Mouse (Mus musculus) mammary gland, adult 2 months (tissue): ENCODE data around the gene Alg10b. TPM values are rescaled to one million over a fixed set of nuclear protein-coding genes. Genes with fewer than 3 reads are reported as not detected.

Experiments
- polyA plus RNA-seq: library from polyadenylated mRNA; depleted of rRNA; stranded (reverse); fragments of >200 nt; gene quantifications from 2 replicates; pipeline ENCODE4 v1.2.3, GENCODE M21; 2012; ENCODE audit warnings: low replicate concordance; rRNA removed

Alg10b gene
- polyA plus RNA-seq = 6.7 and 12.8 TPM in 2 replicates

GRCm38 (mm10) chr15:90223969-90224750, at the start of gene Alg10b:
Gene Alg10b (plus strand): TSS chr15:90224311.

